Mouse (Mus musculus): Measurements from ENCODE around the gene Rfxap. TPM values are rescaled to one million over a fixed set of nuclear protein-coding genes. Genes with fewer than 3 reads are reported as not detected.

Gene Rfxap
- 32.6 TPM for total RNA-seq (2023)

DNA sequence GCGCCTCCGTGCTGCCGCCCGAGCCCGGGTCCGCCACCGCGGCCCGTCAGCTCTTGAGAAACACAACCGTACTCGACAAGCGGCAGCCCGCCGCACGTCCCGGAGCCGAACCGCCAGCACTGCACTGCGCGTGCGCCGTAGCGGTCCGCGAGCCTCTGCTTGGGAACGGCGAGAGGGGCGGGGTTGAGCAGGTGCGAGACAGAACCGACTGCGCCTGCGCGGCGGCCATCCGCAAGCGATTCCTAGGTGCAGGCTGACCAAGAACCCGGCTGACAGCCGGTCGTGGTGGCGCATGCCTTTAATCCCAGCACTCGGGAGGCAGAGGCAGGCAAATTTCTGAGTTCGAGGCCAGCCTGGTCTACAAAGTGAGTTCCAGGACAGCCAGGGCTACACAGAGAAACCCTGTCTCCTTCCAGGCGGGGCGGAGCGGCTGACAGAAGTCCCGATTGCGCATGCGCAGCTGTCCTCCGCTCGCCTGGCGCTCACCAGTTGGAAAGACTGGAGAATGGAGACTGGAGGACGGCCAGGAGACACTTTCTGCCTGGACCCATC lies at the start of gene Rfxap:
Gene Rfxap (minus strand): TSS at position 126 of the 552 bp plus-strand sequence.

DNA sequence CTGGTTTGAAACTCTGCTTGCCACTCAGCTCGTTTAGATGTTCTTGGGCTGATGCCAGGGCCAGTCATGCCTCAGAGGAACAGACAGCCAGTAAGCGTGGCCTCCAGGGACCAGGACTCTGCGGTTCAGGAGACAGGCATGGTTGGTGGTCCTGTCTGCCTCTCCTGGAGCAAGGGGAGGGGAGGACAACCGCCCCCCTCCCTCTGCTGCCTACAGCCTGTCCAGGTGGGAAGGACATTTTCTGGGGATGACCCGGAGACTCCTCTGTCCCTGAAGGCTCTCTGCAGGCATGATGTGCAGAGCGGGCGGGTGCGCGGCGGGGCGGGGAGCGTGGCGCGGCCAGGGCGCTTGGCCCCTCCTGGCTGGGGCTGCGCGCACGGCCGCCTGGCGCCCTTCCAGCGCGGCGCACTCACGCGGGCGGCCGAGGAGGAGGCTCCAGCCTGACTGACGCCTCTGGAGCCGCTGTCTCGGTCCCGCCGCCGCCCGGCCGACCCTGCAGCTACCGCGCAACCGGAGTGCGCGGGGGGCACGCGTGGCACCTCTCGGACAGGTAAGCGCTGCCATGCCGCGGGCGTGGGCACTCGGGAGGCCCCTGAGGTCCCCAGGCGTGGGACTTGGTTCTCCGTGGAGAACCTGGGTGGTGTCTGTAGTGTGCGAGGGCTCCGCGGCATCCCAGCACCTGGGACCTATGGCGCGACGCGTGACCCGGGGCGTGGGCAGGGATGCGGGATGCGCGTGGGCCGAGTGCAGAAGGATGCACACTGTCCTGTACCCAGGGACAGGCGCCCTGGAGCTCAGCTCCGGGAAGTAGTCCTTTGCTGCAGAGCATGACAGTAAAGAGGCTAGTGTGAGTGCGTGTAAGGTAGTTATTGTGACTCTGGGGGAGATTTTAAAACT lies 52.2 kb downstream of the Rfxap start, which contains the start of gene Smad9:
Gene Smad9 (plus strand): TSS at position 438 of the 897 bp plus-strand sequence.

Other genes with a start within 250 kb of the Rfxap start
- gene Supt20, start 115.0 kb downstream of the Rfxap start, total RNA-seq (2023) = 142 TPM
- not detected for gene Gm21958, start 93.4 kb downstream of the Rfxap start, total RNA-seq (2023)
- 108 TPM for gene Exosc8, start 72.4 kb downstream of the Rfxap start, total RNA-seq (2023)
- gene Alg5, start 72.3 kb downstream of the Rfxap start, total RNA-seq (2023) = 26.8 TPM
- not detected for gene Smad9, start 52.2 kb downstream of the Rfxap start, total RNA-seq (2023)
- gene Sertm1, start 108.1 kb upstream of the Rfxap start, total RNA-seq (2023) = not detected
- gene Ccna1, start 247.7 kb upstream of the Rfxap start, total RNA-seq (2023) = not detected

All from CD8-positive naive resting alpha-beta T cell, adult 57 days (primary cell).